Mouse (Mus musculus): ENCODE data around the gene Sp4. TPM values are rescaled to one million over a fixed set of nuclear protein-coding genes. Genes with fewer than 3 reads are reported as not detected.

The Sp4 gene
- total and polyA plus RNA-seq, 3 experiments, result 12.7 to 38.6 (median 14.9) TPM

DNA sequence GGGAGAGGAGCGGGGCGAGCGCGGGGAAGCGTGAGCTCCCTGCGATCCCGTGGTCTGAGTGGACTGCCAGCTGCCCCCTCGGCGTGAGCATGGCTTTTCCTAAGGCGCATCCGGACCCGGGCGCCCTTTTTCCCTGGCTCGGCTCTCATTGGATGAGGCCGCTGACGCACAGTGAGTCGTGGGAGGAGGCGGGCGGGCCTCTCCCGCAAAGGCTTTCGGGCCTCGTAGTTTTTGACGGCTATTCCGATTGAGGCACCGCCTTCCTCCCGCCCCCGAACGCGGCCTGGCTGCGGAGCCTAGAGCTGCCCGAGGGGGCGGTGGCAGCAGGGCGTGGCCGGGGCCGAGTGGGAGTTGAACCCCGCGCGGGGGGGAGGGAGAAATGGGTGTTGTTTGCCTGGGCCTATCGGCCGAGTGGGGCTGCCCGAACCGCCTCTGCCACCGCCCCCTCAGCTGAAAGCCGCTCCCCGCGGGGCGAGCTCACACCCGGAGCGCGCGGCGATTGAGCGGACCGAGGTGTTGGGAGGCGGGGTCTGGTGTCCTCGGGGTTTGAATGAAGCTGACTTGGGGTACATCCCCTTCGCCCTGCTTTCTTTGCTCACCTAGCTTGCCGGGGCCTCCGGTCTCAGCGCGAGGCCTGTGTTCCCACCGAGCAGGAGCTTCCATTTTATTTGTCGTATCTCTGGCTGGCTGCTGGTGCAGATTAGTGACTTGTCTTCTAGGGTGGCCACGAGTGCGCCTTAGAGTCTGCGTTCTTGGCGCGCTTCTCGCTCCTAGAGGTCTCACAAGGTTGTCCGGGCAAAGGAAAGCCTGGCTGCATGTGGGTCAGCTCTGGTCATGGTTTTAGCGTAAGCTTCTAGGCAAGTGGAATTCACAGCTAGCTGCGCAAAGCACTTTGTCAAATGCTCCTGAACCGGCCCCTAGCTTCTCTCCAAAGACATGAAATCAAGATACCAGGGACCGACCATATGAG lies 911 bp upstream of the Sp4 start:
- peak overlapping the region; percentile 90 for H3K4me3 ChIP-seq (ENCODE audit: low read depth, low read length)
- TF ChIP-seq POLR2AphosphoS5 (IDR thresholded peaks at IDR 0.05; ENCODE audit: insufficient replicate concordance, low read depth, low read length) (no peak), GATA1 (IDR thresholded peaks at IDR 0.05; ENCODE audit: borderline replicate concordance, low read length) (no peak), CTCF (IDR thresholded peaks at IDR 0.05; ENCODE audit: low read depth, low read length) (no peak), TAL1 (conservative IDR thresholded peaks at IDR 0.05; ENCODE audit: low read depth, low read length) (no peak), GATA2 (IDR thresholded peaks at IDR 0.05; ENCODE audit: borderline replicate concordance, low read depth, low read length) (no peak)
- H3K36me3 ChIP-seq (replicated peaks), result peaks cover 11% of the 10 kb centered on the region
- ATAC-seq (ENCODE audit: extremely low read depth, insufficient number of reproducible peaks, low FRiP score, poor library complexity, severe bottlenecking), result peak; percentile 58
- no peaks in the 10 kb centered on the region for H3K27me3 ChIP-seq (ENCODE audit: insufficient read depth, low read length)
- H3K4me1 ChIP-seq (ENCODE audit: insufficient read depth, low read depth, low read length), result peaks cover 51% of the 10 kb centered on the region
- H3K9me3 ChIP-seq (replicated peaks), result no peaks in the 10 kb centered on the region
- DNase-seq (ENCODE audit: low spot score), result peak; percentile 91

- no peak for TF ChIP-seq TAL1 (conservative IDR thresholded peaks at IDR 0.05; ENCODE audit: low read depth, low read length)
- TF ChIP-seq POLR2AphosphoS5 (IDR thresholded peaks at IDR 0.05; ENCODE audit: insufficient replicate concordance, low read depth, low read length), result no peak
- no peak for TF ChIP-seq GATA1 (IDR thresholded peaks at IDR 0.05; ENCODE audit: borderline replicate concordance, low read length)
- no peak for TF ChIP-seq GATA2 (IDR thresholded peaks at IDR 0.05; ENCODE audit: borderline replicate concordance, low read depth, low read length)
- TF ChIP-seq CTCF (IDR thresholded peaks at IDR 0.05; ENCODE audit: low read depth, low read length), result no peak
- Histone ChIP-seq H3K36me3 (replicated peaks) (peaks cover 11% of the 10 kb centered on the region), H3K4me1 (ENCODE audit: insufficient read depth, low read depth, low read length) (peaks cover 62% of the 10 kb centered on the region), H3K4me3 (ENCODE audit: low read depth, low read length) (peak overlapping the region; percentile 90), H3K9me3 (replicated peaks) (no peaks in the 10 kb centered on the region), H3K27me3 (ENCODE audit: insufficient read depth, low read length) (no peaks in the 10 kb centered on the region)
- DNase-seq (ENCODE audit: low spot score) (no peak), ATAC-seq (ENCODE audit: extremely low read depth, insufficient number of reproducible peaks, low FRiP score, poor library complexity, severe bottlenecking) (no peak)
Measured at GRCm38 (mm10) chr12:118300754-118301071, 527 bp downstream of the Sp4 start.

DNA sequence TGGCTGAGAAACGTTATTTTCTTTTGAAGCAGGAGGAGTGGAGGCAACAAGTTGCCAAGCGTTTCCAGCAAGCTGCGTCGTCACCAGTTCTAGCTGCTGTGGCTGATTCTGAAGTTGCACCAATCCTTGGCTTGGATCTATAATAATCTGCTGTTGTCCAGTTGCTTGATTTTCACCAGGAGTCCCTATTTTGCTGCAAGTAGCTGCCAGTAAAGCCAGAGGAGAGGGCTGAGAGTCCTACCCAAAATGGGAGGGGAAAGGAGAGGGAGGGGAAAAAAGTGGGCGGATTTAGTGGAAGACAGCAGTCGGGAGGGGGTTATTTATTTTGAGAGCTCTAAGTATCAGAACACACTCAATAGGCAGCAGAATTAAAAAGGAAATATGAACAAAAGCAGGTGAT lies 1.3 kb downstream of the Sp4 start:
- TF ChIP-seq POLR2AphosphoS5 (IDR thresholded peaks at IDR 0.05; ENCODE audit: insufficient replicate concordance, low read depth, low read length) (no peak), GATA2 (IDR thresholded peaks at IDR 0.05; ENCODE audit: borderline replicate concordance, low read depth, low read length) (no peak), GATA1 (IDR thresholded peaks at IDR 0.05; ENCODE audit: borderline replicate concordance, low read length) (no peak), TAL1 (conservative IDR thresholded peaks at IDR 0.05; ENCODE audit: low read depth, low read length) (no peak), CTCF (IDR thresholded peaks at IDR 0.05; ENCODE audit: low read depth, low read length) (no peak)
- H3K9me3 ChIP-seq (replicated peaks), result no peaks in the 10 kb centered on the region
- DNase-seq (ENCODE audit: low spot score) (no peak), ATAC-seq (ENCODE audit: extremely low read depth, insufficient number of reproducible peaks, low FRiP score, poor library complexity, severe bottlenecking) (no peak)
- no peaks in the 10 kb centered on the region for H3K27me3 ChIP-seq (ENCODE audit: insufficient read depth, low read length)
- H3K4me3 ChIP-seq (ENCODE audit: low read depth, low read length), result peak overlapping the region; percentile 90; the same call in 1 of the 2 replicates
- H3K4me1 ChIP-seq (ENCODE audit: insufficient read depth, low read depth, low read length), result peaks cover 66% of the 10 kb centered on the region
- peaks cover 11% of the 10 kb centered on the region for H3K36me3 ChIP-seq (replicated peaks)

DNA sequence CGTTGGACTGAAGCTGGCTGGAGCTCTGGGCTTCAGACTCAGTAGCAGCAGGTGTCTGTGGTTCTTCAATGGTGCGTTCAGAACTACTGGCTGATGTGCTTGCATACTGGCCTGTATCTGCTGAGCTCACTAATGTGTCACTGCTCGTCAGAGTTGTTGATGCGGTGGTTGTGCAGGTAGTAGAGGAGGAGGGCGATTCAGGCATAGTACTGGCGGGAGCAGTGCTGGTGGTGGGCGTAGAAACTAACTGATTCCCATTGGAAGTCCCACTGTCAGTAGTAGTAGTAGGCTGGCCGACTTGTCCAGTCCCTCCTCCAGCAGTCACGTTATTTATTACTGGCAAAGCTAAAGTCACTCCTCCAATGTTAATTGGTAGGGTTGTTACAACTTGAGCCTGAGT lies 2.1 kb downstream of the Sp4 start:
- Histone ChIP-seq H3K9me3 (replicated peaks) (no peaks in the 10 kb centered on the region), H3K4me1 (ENCODE audit: insufficient read depth, low read depth, low read length) (peaks cover 62% of the 10 kb centered on the region), H3K27me3 (ENCODE audit: insufficient read depth, low read length) (no peaks in the 10 kb centered on the region), H3K4me3 (ENCODE audit: low read depth, low read length) (peak overlapping the region; percentile 90; the same call in 1 of the 2 replicates), H3K36me3 (replicated peaks) (peaks cover 12% of the 10 kb centered on the region)
- DNase-seq (ENCODE audit: low spot score) (no peak), ATAC-seq (ENCODE audit: extremely low read depth, insufficient number of reproducible peaks, low FRiP score, poor library complexity, severe bottlenecking) (no peak)
- TF ChIP-seq CTCF (IDR thresholded peaks at IDR 0.05; ENCODE audit: low read depth, low read length) (no peak), GATA1 (IDR thresholded peaks at IDR 0.05; ENCODE audit: borderline replicate concordance, low read length) (no peak), POLR2AphosphoS5 (IDR thresholded peaks at IDR 0.05; ENCODE audit: insufficient replicate concordance, low read depth, low read length) (no peak), GATA2 (IDR thresholded peaks at IDR 0.05; ENCODE audit: borderline replicate concordance, low read depth, low read length) (no peak), TAL1 (conservative IDR thresholded peaks at IDR 0.05; ENCODE audit: low read depth, low read length) (no peak)

GRCm38 (mm10) chr12:118298516-118298915 lies 2.7 kb downstream of the Sp4 start:
- DNase-seq (ENCODE audit: low spot score) (no peak), ATAC-seq (ENCODE audit: extremely low read depth, insufficient number of reproducible peaks, low FRiP score, poor library complexity, severe bottlenecking) (no peak)
- H3K36me3 ChIP-seq (replicated peaks), result peaks cover 12% of the 10 kb centered on the region
- peaks cover 57% of the 10 kb centered on the region for H3K4me1 ChIP-seq (ENCODE audit: insufficient read depth, low read depth, low read length)
- no peaks in the 10 kb centered on the region for H3K27me3 ChIP-seq (ENCODE audit: insufficient read depth, low read length)
- H3K4me3 ChIP-seq (ENCODE audit: low read depth, low read length), result peak overlapping the region; percentile 90; the same call in 1 of the 2 replicates
- TF ChIP-seq CTCF (IDR thresholded peaks at IDR 0.05; ENCODE audit: low read depth, low read length) (no peak), GATA1 (IDR thresholded peaks at IDR 0.05; ENCODE audit: borderline replicate concordance, low read length) (no peak), GATA2 (IDR thresholded peaks at IDR 0.05; ENCODE audit: borderline replicate concordance, low read depth, low read length) (no peak), POLR2AphosphoS5 (IDR thresholded peaks at IDR 0.05; ENCODE audit: insufficient replicate concordance, low read depth, low read length) (no peak), TAL1 (conservative IDR thresholded peaks at IDR 0.05; ENCODE audit: low read depth, low read length) (no peak)
- H3K9me3 ChIP-seq (replicated peaks), result no peaks in the 10 kb centered on the region

DNA sequence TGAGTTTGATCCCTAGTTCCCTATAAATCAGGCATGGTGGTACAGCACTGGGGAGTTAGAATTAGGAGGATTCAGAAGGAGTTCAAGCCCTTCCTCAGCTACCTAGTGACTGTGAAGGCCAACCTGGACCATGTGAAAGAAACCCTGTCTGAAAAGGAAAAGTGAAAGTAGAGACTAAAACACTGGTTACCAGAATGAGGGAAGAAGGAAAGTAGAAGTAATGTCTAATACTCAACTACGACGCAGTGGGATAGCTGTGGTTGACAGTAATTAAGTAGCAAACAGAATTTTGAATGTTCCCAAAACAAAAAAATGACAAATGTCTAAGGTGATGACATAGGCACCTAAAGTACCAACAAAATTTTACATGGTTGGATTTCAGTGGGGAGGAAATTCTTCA lies 5.0 kb downstream of the Sp4 start:
- no peak for ATAC-seq (ENCODE audit: extremely low read depth, insufficient number of reproducible peaks, low FRiP score, poor library complexity, severe bottlenecking)
- Histone ChIP-seq H3K4me3 (ENCODE audit: low read depth, low read length) (peak overlapping the region; percentile 64; the same call in 1 of the 2 replicates), H3K27me3 (ENCODE audit: insufficient read depth, low read length) (no peaks in the 10 kb centered on the region), H3K9me3 (replicated peaks) (no peaks in the 10 kb centered on the region), H3K36me3 (replicated peaks) (peaks cover 17% of the 10 kb centered on the region), H3K4me1 (ENCODE audit: insufficient read depth, low read depth, low read length) (peaks cover 44% of the 10 kb centered on the region)
- no peak for DNase-seq (ENCODE audit: low spot score)
- TF ChIP-seq CTCF (IDR thresholded peaks at IDR 0.05; ENCODE audit: low read depth, low read length), result no peak
- TF ChIP-seq POLR2AphosphoS5 (IDR thresholded peaks at IDR 0.05; ENCODE audit: insufficient replicate concordance, low read depth, low read length), result no peak
- no peak for TF ChIP-seq GATA2 (IDR thresholded peaks at IDR 0.05; ENCODE audit: borderline replicate concordance, low read depth, low read length)
- TF ChIP-seq GATA1 (IDR thresholded peaks at IDR 0.05; ENCODE audit: borderline replicate concordance, low read length), result no peak
- TF ChIP-seq TAL1 (conservative IDR thresholded peaks at IDR 0.05; ENCODE audit: low read depth, low read length), result no peak

Measured in G1E (cell line).